Mouse (Mus musculus) spleen, adult 2 months (tissue): ENCODE results near the gene Ezh2.

ENCODE experiments used
- CTCF ChIP-seq: fragments of 200-500 bp; IDR thresholded peaks from 2 replicates; pipeline ENCODE4 v1.5.1; 2011; ENCODE audit warnings: mild to moderate bottlenecking, inconsistent platforms; ENCODE audit not compliant: insufficient read depth, insufficient read length, insufficient replicate concordance; ENCODE audit errors: extremely low read depth
- POLR2A ChIP-seq: fragments of 200-500 bp; IDR thresholded peaks from 2 replicates; pipeline ENCODE4 v1.6.1; 2011; ENCODE audit warnings: low read depth, low read length, inconsistent platforms

DNA sequence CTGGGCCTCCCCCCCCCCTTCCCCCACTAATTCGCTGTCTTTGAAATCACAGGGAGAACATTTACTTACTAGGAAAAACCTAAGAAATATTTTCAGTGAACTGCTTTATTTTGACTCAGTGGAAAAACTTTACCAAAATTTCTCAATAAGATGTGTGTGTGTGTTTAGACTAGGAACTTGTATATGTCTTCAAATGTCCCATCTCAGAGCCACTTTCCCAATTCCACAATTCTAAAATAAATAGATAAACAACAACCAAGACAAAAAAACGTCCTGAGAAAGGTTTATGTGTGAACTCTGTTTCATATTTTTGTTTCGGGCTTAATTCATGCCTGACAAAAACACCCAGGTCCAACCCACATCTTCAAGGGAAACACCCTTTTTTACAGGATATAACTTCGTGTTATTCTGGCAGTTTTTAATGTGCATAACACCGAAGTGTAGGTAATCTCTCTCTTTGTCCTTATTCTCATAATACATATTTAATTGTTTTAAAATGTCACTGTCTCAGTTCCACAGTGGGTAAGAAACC lies 40.9 kb upstream of the Ezh2 start:
- TF ChIP-seq POLR2A (no peak), CTCF (no peak)
